Mouse (Mus musculus): ENCODE measurements around the gene Aqp7.

Aqp7 gene

DNA sequence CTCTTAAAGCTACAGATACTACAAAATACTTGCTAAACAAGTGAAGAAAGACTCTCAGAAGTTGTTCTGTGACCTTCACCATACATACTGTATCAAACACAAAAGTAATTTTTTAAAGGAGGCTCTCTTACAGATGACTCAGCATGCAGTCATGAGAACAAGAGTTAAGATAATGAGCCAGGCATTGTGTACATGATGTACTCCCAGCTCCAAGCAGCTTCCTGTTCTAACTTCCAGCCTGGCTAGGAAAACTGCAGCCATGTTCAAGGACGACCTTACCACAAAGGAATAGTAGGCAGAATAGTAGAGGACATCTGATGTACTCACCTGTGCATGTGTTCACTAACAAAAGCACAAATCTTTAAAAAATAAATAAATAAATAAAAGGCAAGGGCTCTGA, 47.7 kb downstream of the Aqp7 start:
- no peak for DNase-seq (ENCODE audit: low spot score)

DNA sequence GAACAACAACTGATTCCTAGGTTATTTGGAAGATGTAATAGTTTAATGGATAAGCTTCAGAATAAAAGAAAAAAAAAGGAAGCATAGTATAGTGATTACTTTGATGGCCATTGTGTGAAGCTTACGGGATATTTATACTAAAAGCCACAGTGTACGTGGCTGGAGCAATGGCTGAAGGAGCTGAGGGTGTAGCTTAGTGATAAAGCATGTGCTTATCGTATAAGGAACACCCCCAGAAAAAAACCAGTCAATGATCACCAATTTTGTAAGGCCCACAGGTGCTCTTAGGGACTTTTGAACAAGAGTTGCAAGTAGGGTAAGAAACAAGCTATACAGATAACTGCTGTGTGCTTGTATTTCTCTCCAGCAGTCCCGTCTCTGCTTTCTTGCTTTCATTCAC, 50.0 kb downstream of the Aqp7 start:
- DNase-seq (ENCODE audit: low spot score) = no peak

DNA sequence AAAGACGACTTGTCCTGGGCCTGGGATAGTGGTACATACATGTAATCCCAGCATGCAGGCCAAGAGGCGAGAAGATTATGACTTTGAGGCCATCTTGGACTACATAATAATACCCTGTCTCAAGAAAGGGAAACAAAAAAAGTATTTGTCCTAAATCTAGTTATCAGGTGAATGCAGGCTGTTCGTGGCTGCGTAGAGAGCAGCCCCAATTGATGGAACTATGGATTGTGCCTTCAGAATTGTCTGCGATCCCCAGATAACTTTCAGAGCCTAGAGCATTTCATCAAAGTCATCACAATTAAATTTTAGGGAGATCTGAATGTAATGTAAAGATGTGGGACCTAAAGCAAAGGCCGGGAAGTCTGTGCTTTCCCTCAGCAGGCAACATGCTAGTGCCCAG, 51.6 kb downstream of the Aqp7 start:
- DNase-seq (ENCODE audit: low spot score) = no peak

DNA sequence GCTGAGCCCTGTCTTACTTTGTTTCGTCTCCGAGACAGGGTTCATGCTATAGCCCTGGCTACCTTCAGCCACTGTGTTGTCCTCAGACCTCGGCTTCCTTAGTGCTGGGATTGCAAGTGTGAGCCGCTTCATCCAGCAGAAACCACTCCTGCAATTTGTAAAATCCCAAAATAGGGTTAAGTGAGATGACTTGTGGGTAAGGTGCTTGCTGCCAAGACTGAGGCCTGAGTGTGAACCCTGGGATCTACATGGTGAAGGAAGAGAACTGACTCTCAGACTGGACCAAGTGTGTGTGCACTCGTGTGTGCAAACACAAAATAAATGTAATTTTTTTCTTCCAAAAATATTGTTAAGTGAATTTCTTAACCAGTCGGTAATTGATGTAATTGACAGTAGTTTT, 58.3 kb downstream of the Aqp7 start:
- no peak for DNase-seq (ENCODE audit: low spot score)

DNA sequence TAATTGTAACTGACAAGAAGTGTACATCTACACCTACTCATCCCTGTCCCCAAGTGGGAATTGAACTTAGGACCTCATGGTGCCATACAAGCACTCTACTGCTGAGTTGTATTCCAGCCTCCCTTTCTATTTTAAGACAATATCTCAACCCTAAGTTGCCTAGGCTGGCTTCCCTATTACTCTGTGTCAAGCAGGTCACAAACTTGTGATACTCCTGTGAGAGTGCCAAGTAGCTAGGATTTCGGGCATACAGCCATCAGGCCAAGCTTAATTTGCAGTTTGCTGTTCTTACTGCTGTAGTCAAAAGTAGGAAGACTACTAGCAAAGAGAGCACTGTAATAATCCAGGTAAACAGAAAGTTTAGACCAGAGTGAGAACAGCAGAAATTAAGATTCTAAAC, 64.3 kb downstream of the Aqp7 start:
- DNase-seq (ENCODE audit: low spot score) = no peak

All from embryo, embryonic 10 days (tissue).